Mouse (Mus musculus) midbrain, postnatal 0 days (tissue): ENCODE results near the gene Bahd1. TPM values are rescaled to one million over a fixed set of nuclear protein-coding genes. Genes with fewer than 3 reads are reported as not detected.

Experiments used
- ATAC-seq: fragments of 200-750 bp; cut with Nextera tagmentation; 2 replicates; pipeline ENCODE4 v1.8.0; 2017; ENCODE audit warnings: moderate number of reproducible peaks, mild to moderate bottlenecking, moderate TSS enrichment, moderate library complexity; ENCODE audit not compliant: low FRiP score
- DNase-seq: peaks from one replicate; pipeline ENCODE4 v3.0.0-alpha.2; 2015; ENCODE audit warnings: low spot score
- H3K27ac ChIP-seq: fragments of 300-500 bp; sonication (generic); 2 replicates; pipeline ENCODE4 v1.5.1; 2014; ENCODE audit warnings: low read depth, mild to moderate bottlenecking, low read length, mixed read lengths
- H3K27me3 ChIP-seq: fragments of 300-500 bp; sonication (generic); 2 replicates; pipeline ENCODE4 v1.6.1; 2014; ENCODE audit warnings: low read length, control low read depth, mixed read lengths; ENCODE audit not compliant: insufficient read depth
- H3K36me3 ChIP-seq: fragments of 300-500 bp; sonication (generic); 2 replicates; pipeline ENCODE4 v1.6.1; 2014; ENCODE audit warnings: low read length, control low read depth, mixed read lengths; ENCODE audit not compliant: insufficient read depth
- H3K4me1 ChIP-seq: fragments of 300-500 bp; sonication (generic); 2 replicates; pipeline ENCODE4 v1.6.1; 2014; ENCODE audit warnings: mild to moderate bottlenecking, control low read depth, antibody characterized with exemption, low read length, mixed read lengths; ENCODE audit not compliant: insufficient read depth
- H3K4me2 ChIP-seq: fragments of 300-500 bp; sonication (generic); 2 replicates; pipeline ENCODE4 v1.6.1; 2014; ENCODE audit warnings: low read depth, mild to moderate bottlenecking, low read length, mixed read lengths; ENCODE audit not compliant: poor library complexity, severe bottlenecking
- H3K4me3 ChIP-seq: fragments of 300-500 bp; sonication (generic); 2 replicates; pipeline ENCODE4 v1.5.1; 2014; ENCODE audit warnings: low read depth, mild to moderate bottlenecking, low read length, moderate library complexity
- H3K9ac ChIP-seq: fragments of 300-500 bp; sonication (generic); replicated peaks from 2 replicates; pipeline ENCODE4 v1.6.1; 2014; ENCODE audit warnings: mild to moderate bottlenecking, low read length, moderate library complexity, mixed read lengths; ENCODE audit not compliant: poor library complexity, severe bottlenecking
- H3K9me3 ChIP-seq: fragments of 300-500 bp; sonication (generic); 2 replicates; pipeline ENCODE4 v1.6.1; 2016; ENCODE audit warnings: low read length, control low read depth
- CTCF ChIP-seq: IDR thresholded peaks from 2 replicates; pipeline ENCODE4 v1.5.1; 2016; ENCODE audit warnings: antibody characterized with exemption, mild to moderate bottlenecking
- WGBS: fragments of 180-500 bp; shearing (Covaris S2); extraction: QIAGEN DNeasy Blood & Tissue Kit; methylation state at CpG from one replicate; pipeline ENCODE4 v1.1.7; 2014; 5-methylcytosine and 5-hydroxymethylcytosine counted together
- polyA plus RNA-seq: library from polyadenylated mRNA; unstranded; fragments of >200 nt; fragmentation: Nextera tagmentation; extraction: Ambion mirVana; gene quantifications from 2 replicates; pipeline ENCODE4 v1.2.1, GENCODE M21; 2015
- total RNA-seq: library from RNA; depleted of rRNA; stranded (reverse); fragments of >200 nt; gene quantifications from 2 replicates; pipeline ENCODE4 v1.2.3, GENCODE M21; 2014; rRNA removed

The Bahd1 gene
- total and polyA plus RNA-seq, 2 experiments from 2014 or later, result 6.1 to 28.6 TPM

DNA sequence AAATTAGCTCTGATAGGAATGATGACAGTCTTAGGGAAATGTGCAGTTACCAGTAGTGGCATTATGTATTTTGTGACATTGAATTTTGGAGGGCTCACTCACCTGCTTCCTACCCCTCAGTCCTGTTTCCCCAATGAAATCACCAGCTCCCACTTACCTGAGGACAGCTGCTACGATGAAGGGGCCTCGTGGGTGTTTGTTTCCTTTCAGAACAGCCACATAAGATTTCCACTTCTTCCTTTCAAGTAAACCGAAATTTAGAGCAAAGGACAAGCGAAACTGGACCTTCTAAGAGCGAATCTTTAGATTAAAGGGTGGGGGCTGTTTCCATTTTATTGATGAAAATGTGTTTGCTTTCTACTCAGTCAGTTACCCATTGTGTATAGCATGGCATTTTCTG is 71.9 kb downstream of the Bahd1 start:
- H3K9ac ChIP-seq, result no peak overlapping the region
- H3K9me3 ChIP-seq, result no peaks in the 10 kb centered on the region
- H3K4me2 ChIP-seq, result no peak overlapping the region
- 86% methylated on average over 5 of the region's 5 CpGs for WGBS
- no peak overlapping the region for H3K27ac ChIP-seq
- no peak for ATAC-seq
- no peak for TF ChIP-seq CTCF
- H3K4me3 ChIP-seq, result no peak overlapping the region
- peaks cover 13% of the 10 kb centered on the region for H3K27me3 ChIP-seq
- H3K36me3 ChIP-seq, result no peaks in the 10 kb centered on the region
- DNase-seq, result no peak
- 0 out of 2 replicates have a peak, but pooled peaks cover 3% of the 10 kb centered on the region for H3K4me1 ChIP-seq

DNA sequence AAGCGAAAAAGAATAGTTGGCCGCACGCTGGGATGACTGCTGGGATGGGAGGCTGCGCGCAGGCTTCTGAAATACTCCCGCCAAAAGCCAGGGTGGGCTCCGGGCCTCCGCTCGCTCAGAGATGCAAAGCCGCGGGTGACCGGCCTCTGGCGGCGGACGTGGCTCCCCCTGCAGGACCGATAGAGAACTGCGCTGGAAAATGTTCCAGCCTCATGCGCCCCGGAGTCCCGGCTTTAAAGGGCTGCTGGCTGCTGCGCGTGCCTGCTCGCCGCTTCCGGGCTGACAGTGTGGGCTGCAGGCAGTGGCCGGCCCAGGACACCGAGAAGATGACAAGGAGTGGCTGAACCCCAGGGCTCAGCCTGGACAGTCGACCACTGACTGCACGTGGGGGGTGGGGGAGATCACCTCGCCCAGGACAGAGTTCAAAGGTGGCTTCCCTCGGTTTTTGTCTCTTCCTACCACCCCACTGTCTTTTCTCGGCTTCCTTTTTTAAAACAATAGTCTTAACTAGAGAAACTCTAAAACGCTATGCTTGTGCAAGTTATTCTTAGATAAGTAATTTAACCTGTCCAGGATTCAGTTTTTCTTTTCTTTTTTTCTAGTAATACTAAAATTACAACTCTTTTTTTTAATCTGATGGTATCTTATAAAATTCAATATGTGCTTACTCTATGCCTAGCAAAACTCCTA is 72.7 kb downstream of the Bahd1 start:
- peak; percentile 91 for TF ChIP-seq CTCF
- Histone ChIP-seq H3K4me3 (peak overlapping the region; percentile 39), H3K27me3 (peaks cover 16% of the 10 kb centered on the region), H3K4me1 (0 out of 2 replicates have a peak, but pooled peaks cover 3% of the 10 kb centered on the region), H3K36me3 (no peaks in the 10 kb centered on the region), H3K9ac (peak overlapping the region; percentile 39), H3K27ac (no peak overlapping the region), H3K9me3 (no peaks in the 10 kb centered on the region), H3K4me2 (peak overlapping the region; percentile 89)
- WGBS, result 1% methylated on average over 33 of the region's 33 CpGs
- peak; percentile 59 for ATAC-seq
- peak; percentile 84 for DNase-seq

Other genes with a start within 250 kb of the Bahd1 start
- gene Pak6, start 237.1 kb upstream of the Bahd1 start, total RNA-seq, result 107 and 120 TPM in 2 replicates
- gene Pak6, start 237.1 kb upstream of the Bahd1 start, polyA plus RNA-seq, result 65.5 and 66.1 TPM in 2 replicates
- gene Ankrd63, start 196.4 kb upstream of the Bahd1 start, total RNA-seq, result 0.22 TPM in 1 of 2 replicates, not detected in the other
- gene Ankrd63, start 196.4 kb upstream of the Bahd1 start, polyA plus RNA-seq, result 0.04 TPM in 1 of 2 replicates, not detected in the other
- 0.52 and 2.4 TPM in 2 replicates for gene Plcb2, start 171.9 kb upstream of the Bahd1 start, total RNA-seq
- 0.53 and 0.63 TPM in 2 replicates for gene Plcb2, start 171.9 kb upstream of the Bahd1 start, polyA plus RNA-seq
- 13.5 and 17.4 TPM in 2 replicates for gene Inafm2, start 154.6 kb upstream of the Bahd1 start, total RNA-seq
- 12.6 and 13.3 TPM in 2 replicates for gene Inafm2, start 154.6 kb upstream of the Bahd1 start, polyA plus RNA-seq
- 1.5 and 3.4 TPM in 2 replicates for gene Ccdc9b, start 137.7 kb upstream of the Bahd1 start, total RNA-seq
- 0.74 and 0.79 TPM in 2 replicates for gene Ccdc9b, start 137.7 kb upstream of the Bahd1 start, polyA plus RNA-seq
- gene Phgr1, start 127.6 kb upstream of the Bahd1 start, total RNA-seq, result not detected in 2 replicates
- gene Phgr1, start 127.6 kb upstream of the Bahd1 start, polyA plus RNA-seq, result not detected in 2 replicates
- 180 and 201 TPM in 2 replicates for gene Disp2, start 120.7 kb upstream of the Bahd1 start, total RNA-seq
- 68.7 and 72.6 TPM in 2 replicates for gene Disp2, start 120.7 kb upstream of the Bahd1 start, polyA plus RNA-seq
- 3.1 and 4.5 TPM in 2 replicates for gene Knstrn, start 86.4 kb upstream of the Bahd1 start, total RNA-seq
- 5.6 and 6.6 TPM in 2 replicates for gene Knstrn, start 86.4 kb upstream of the Bahd1 start, polyA plus RNA-seq
- 57.5 and 62.4 TPM in 2 replicates for gene Ivd, start 38.4 kb upstream of the Bahd1 start, total RNA-seq
- 50.7 and 54.9 TPM in 2 replicates for gene Ivd, start 38.4 kb upstream of the Bahd1 start, polyA plus RNA-seq
- 4.9 TPM in 2 replicates for gene Chst14, start 26.1 kb downstream of the Bahd1 start, total RNA-seq
- gene Chst14, start 26.1 kb downstream of the Bahd1 start, polyA plus RNA-seq, result 3.0 and 3.1 TPM in 2 replicates
- 26.5 and 44.7 TPM in 2 replicates for gene Ccdc32, start 129.0 kb downstream of the Bahd1 start, total RNA-seq
- 49.4 and 51.8 TPM in 2 replicates for gene Ccdc32, start 129.0 kb downstream of the Bahd1 start, polyA plus RNA-seq
- gene Rpusd2, start 134.4 kb downstream of the Bahd1 start, total RNA-seq, result 10.1 and 10.2 TPM in 2 replicates
- gene Rpusd2, start 134.4 kb downstream of the Bahd1 start, polyA plus RNA-seq, result 2.9 and 3.2 TPM in 2 replicates
- gene Knl1, start 146.7 kb downstream of the Bahd1 start, total RNA-seq, result 1.5 and 2.3 TPM in 2 replicates
- 1.9 and 3.7 TPM in 2 replicates for gene Knl1, start 146.7 kb downstream of the Bahd1 start, polyA plus RNA-seq
- 0.22 and 0.66 TPM in 2 replicates for gene Rad51, start 212.4 kb downstream of the Bahd1 start, total RNA-seq
- gene Rad51, start 212.4 kb downstream of the Bahd1 start, polyA plus RNA-seq, result 3.9 and 5.9 TPM in 2 replicates